Mouse (Mus musculus): ENCODE measurements around the gene Mdm2.

DNA sequence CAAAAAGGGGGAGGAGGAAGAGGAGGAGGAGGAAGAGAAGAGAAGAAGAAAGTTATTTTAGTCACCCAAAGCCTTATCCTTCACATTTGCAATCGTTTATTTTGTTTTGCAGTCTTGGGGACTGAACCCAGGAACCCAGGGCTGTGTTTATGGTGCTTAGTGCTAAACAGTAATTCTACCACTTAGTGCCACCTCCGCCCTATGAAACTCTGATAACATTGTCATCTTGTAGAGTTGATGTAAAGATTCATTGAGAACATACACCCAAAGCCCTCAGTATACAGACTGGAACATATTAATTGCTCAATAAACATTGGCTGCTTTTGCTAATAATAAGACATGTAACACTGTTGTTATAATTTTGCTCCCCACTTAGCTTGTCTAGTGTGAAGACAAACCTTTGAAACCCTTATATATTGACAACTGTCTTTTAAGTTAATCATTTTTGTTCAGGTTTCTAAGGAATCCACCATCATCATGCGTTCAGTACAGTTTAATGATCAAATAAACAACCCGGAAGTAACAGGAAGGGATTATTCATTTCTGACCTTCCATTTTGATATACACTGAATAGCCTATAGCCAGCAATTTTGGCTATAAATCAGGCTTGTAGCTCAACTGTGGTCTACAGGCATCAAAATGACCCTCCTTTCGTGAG, 31.4 kb downstream of the Mdm2 start:
- TF ChIP-seq POLR2A (IDR thresholded peaks at IDR 0.05; ENCODE audit: low read depth, low read length) (no peak), CTCF (conservative IDR thresholded peaks at IDR 0.05; ENCODE audit: insufficient read depth, insufficient read length, low read depth, low read length) (no peak)
